In the genomic region with DNA sequence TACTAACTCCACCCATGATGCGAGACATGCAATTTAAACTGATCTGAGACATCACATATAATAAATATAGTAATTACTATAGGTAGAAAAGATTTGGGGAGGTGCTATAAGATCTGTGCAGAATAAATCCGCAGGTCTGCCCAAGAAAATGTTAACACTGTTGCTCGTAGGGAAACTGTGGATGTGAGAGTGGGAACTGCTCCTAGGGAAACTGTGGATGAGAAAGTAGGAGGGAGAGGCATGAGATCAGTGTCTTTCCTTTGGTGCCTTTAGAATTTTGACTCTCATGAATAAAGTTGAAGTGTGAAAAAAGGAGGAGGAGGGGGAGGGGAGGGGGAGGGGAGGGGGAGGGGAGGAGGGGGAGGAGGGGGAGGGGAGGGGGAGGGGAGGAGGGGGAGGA, we compare ENCODE assay signal across 17 mouse cellular contexts.
"Had no signal": no experiment of that assay in that cellular context is flagged by ENCODE, and none has a peak within 500 bp of the region (broad histone marks: within the 10 kb centered on the region; RNA-seq: fewer than 3 reads in every experiment).

No protein-coding gene starts in this region.

- DNase-seq: left cerebral cortex, postnatal 4 days; liver; liver, embryonic 13.5 days; liver, postnatal 0 days; lung, adult 18-20 months; lung, adult 2 months; lung, embryonic 14.5 days; lung, postnatal 10 days; lung, postnatal 14 days; lung, postnatal 36 days; lung, postnatal 4 days; midbrain, embryonic 14.5 days had no signal

- ATAC-seq: liver, embryonic 12.5 days; liver, postnatal 0 days; lung, postnatal 0 days; midbrain, embryonic 13.5 days; midbrain, embryonic 15.5 days; midbrain, embryonic 16.5 days had no signal
